Mouse (Mus musculus) cerebellum, adult 2 months (tissue): ENCODE measurements at regions not wholly inside any gene's neighbourhood (a gene's known extent, or its start where the extent isn't known, plus 50 kb on each side); places are given as distances from the start of the nearest gene placed in this dataset.

ENCODE experiments used
- DNase-seq, 2 experiments: peaks; one replicate each; pipeline ENCODE4 v3.0.0; 2021
- H3K27ac ChIP-seq: fragments of 200-500 bp; 2 replicates; pipeline ENCODE4 v1.5.1; 2012; ENCODE audit warnings: low read length, control low read depth, inconsistent platforms; ENCODE audit not compliant: insufficient read depth
- H3K27me3 ChIP-seq: fragments of 200-500 bp; 2 replicates; pipeline ENCODE4 v1.6.1; 2012; ENCODE audit warnings: inconsistent platforms, mild to moderate bottlenecking, low read length, moderate library complexity; ENCODE audit not compliant: control insufficient read depth, insufficient read depth
- H3K4me1 ChIP-seq: fragments of 200-500 bp; 2 replicates; pipeline ENCODE4 v1.6.1; 2011; ENCODE audit warnings: low read length; ENCODE audit not compliant: control insufficient read depth, insufficient read depth
- H3K4me3 ChIP-seq: fragments of 200-500 bp; replicated peaks from 2 replicates; pipeline ENCODE3; 2011; ENCODE audit warnings: mild to moderate bottlenecking, low read depth, low read length, control low read depth; ENCODE audit not compliant: insufficient read depth
- CTCF ChIP-seq: fragments of 200-500 bp; IDR thresholded peaks from 2 replicates; pipeline ENCODE4 v1.5.1; 2011; ENCODE audit warnings: low read depth, mild to moderate bottlenecking, control low read depth, low read length, moderate library complexity, borderline replicate concordance; ENCODE audit not compliant: insufficient read depth
- POLR2A ChIP-seq: fragments of 200-500 bp; IDR thresholded peaks from 2 replicates; pipeline ENCODE4 v1.6.1; 2011; ENCODE audit warnings: low read length, control low read depth, borderline replicate concordance; ENCODE audit not compliant: insufficient read depth
- WGBS: fragments of 180-500 bp; shearing (Covaris S2); methylation state at CpG from one replicate; pipeline ENCODE4 v1.1.7; 2018; 5-methylcytosine and 5-hydroxymethylcytosine counted together

- WGBS, result 9% methylated on average over 1 of the region's 1 CpGs
- no peak for TF ChIP-seq POLR2A
- TF ChIP-seq CTCF, result no peak
- DNase-seq, result peak in 1 of 2 experiments; percentile 3
- Histone ChIP-seq H3K27ac (no peak overlapping the region), H3K27me3 (no peaks in the 10 kb centered on the region), H3K4me1 (peaks cover 2% of the 10 kb centered on the region; the same call in 1 of the 2 replicates), H3K4me3 (no peak overlapping the region)
Observed at GRCm38 (mm10) chr10:53852091-53852490, 101.2 kb upstream of the Fam184a start.

DNA sequence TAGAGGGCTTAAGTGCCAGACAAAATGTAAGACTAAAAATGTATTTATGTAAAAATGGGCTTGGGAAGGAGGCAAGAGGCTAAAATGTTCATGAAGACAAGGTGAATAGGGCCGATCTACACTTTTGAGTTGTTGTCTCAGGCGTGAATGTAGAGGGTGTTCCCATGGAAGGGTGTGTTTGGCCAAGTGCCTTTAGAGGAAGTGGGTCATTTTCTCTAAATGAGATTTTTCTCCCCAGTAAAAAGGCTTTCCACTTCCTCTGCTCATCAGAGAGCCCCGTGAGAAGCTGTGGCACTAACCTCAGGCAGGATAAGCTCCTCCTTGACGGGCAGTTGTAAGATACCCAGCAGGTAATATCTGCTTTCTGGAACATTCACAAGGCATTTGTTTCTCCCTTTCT lies 99.6 kb upstream of the Fam184a start:
- no peak overlapping the region for H3K27ac ChIP-seq
- H3K4me1 ChIP-seq, result peaks cover 2% of the 10 kb centered on the region; the same call in 1 of the 2 replicates
- WGBS, result 52% methylated on average over 4 of the region's 4 CpGs
- TF ChIP-seq POLR2A (no peak), CTCF (no peak)
- no peak overlapping the region for H3K4me3 ChIP-seq
- DNase-seq, result no peak
- no peaks in the 10 kb centered on the region for H3K27me3 ChIP-seq

GRCm38 (mm10) chr10:53813244-53813620 lies 62.3 kb upstream of the Fam184a start:
- 67% methylated on average over 2 of the region's 2 CpGs for WGBS
- Histone ChIP-seq H3K4me3 (no peak overlapping the region), H3K27ac (no peak overlapping the region), H3K27me3 (no peaks in the 10 kb centered on the region), H3K4me1 (peaks cover 4% of the 10 kb centered on the region; the same call in 1 of the 2 replicates)
- DNase-seq, result no peak
- TF ChIP-seq CTCF (no peak), POLR2A (no peak)

GRCm38 (mm10) chr10:53812597-53813243 lies 61.8 kb upstream of the Fam184a start:
- H3K27ac ChIP-seq, result no peak overlapping the region
- peaks cover 4% of the 10 kb centered on the region; the same call in 1 of the 2 replicates for H3K4me1 ChIP-seq
- peak in 1 of 2 experiments; percentile 50 for DNase-seq
- H3K4me3 ChIP-seq, result peak overlapping the region; percentile 52
- 12% methylated on average over 7 of the region's 7 CpGs for whole genome bisulfite sequencing
- TF ChIP-seq POLR2A (no peak), CTCF (peak; percentile 21; the same call in 1 of the 2 replicates)
- no peaks in the 10 kb centered on the region for H3K27me3 ChIP-seq

- peak overlapping the region; percentile 50; the same call in 1 of the 2 replicates for H3K27ac ChIP-seq
- WGBS, result 29% methylated on average over 14 of the region's 14 CpGs
- TF ChIP-seq CTCF, result no peak
- no peak for TF ChIP-seq POLR2A
- DNase-seq, result peak; percentile 77 to 84
- peak overlapping the region; percentile 52 for H3K4me3 ChIP-seq
- H3K4me1 ChIP-seq, result peaks cover 4% of the 10 kb centered on the region; the same call in 1 of the 2 replicates
- H3K27me3 ChIP-seq, result no peaks in the 10 kb centered on the region
Observed at GRCm38 (mm10) chr10:53811904-53812596, 61.1 kb upstream of the Fam184a start.

- Histone ChIP-seq H3K27me3 (no peaks in the 10 kb centered on the region), H3K4me1 (peaks cover 2% of the 10 kb centered on the region; the same call in 1 of the 2 replicates)
- 57% methylated on average over 8 of the region's 8 CpGs for WGBS
Observed at GRCm38 (mm10) chr10:53806697-53807096, 55.8 kb upstream of the Fam184a start.

DNA sequence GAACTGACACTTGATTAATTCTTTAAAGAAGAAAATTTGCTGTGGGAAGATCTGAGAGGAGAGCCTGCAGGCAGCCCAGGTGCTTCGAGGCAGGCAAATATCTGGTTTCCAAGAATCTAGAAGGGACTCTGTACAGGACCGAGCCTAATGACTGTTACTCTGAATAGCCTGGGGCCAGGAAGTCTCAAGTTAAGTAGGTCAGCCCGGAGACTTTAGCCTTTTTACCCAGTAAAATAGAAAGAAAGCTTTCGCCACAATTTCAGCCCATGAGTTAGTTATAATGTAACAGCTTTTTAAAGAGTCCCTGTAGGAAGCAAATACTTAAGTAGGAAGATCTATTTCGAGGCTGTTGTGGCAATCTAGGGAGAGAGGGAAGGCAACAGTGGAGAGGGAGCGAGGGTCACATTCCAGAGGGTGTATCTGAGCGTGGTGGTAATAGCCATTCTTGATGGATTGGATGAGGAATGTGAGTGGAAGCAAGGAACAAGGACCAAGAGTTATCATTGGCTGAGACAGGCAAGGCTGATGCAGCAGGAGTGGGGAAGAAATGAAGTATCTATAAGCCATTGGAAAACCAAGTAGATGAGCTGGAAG lies 50.2 kb upstream of the Fam184a start:
- no peak overlapping the region for H3K4me3 ChIP-seq
- WGBS, result 74% methylated on average over 7 of the region's 7 CpGs
- no peak for DNase-seq

More at GRCm38 (mm10) chr10:53806697-53807096, 55.8 kb upstream of the Fam184a start:
- TF ChIP-seq CTCF (peak; percentile 29; the same call in 1 of the 2 replicates), POLR2A (no peak)
- no peak overlapping the region for H3K4me3 ChIP-seq
- no peak overlapping the region for H3K27ac ChIP-seq
- DNase-seq, result no peak

More for the DNA sequence above, 50.2 kb upstream of the Fam184a start:
- TF ChIP-seq CTCF (no peak), POLR2A (no peak)
- no peaks in the 10 kb centered on the region for H3K27me3 ChIP-seq
- H3K4me1 ChIP-seq, result no peaks in the 10 kb centered on the region
- no peak overlapping the region for H3K27ac ChIP-seq
